Mouse (Mus musculus) T-cell, adult 66 days (primary cell): Measurements from ENCODE around the gene Olfr1317. TPM values are rescaled to one million over a fixed set of nuclear protein-coding genes. Genes with fewer than 3 reads are reported as not detected.

Experiments
- total RNA-seq, 2 experiments: library from RNA; stranded (reverse); gene quantifications; 3 replicates in 1 of 2; 4 replicates in 1 of 2; pipeline ENCODE4 v1.2.4; 2023

Gene Olfr1317
- not detected for total RNA-seq

DNA sequence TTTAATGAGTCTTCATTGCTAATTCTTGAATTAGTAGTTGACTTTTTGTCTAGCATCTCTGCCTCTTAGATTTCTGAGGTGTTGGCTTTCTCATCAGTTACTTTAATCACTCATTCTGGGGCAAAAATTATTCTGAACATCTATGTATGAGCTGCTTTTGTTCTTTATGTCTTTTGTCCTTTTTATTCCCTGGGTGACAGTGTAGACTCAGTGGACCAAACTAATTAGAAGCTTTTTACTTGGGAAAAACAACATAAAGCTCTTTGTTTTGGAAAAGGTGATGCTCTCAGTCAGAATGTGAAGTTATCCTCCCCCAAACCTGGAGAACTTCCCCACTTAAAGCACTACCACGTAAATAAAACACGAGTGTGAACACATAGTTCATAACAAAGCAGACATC lies at the start of gene Olfr1317:
Gene Olfr1317 (plus strand): TSS at position 301 of the 400 bp plus-strand sequence.

DNA sequence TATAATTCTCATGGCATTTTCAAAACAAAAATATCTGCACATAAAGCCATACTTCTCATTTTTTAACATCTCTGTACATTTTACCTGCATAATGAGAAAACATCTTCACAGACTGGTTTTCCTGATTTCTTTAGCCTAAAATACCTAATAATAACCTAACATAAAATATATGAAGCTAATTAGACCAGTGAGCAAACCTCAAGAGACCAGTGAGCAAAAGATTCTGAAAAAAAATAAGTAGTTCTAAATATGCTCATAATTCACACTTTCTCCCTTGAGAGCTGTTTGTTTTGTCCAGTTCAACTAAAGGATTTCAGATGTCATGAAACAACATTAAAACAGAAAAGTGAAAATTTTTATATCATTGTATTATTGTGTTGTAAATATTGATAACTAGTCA lies 43.4 kb upstream of the Olfr1317 start, which contains the start of gene Olfr1314:
Gene Olfr1314 (minus strand): TSS at position 101 of the 400 bp plus-strand sequence.

DNA sequence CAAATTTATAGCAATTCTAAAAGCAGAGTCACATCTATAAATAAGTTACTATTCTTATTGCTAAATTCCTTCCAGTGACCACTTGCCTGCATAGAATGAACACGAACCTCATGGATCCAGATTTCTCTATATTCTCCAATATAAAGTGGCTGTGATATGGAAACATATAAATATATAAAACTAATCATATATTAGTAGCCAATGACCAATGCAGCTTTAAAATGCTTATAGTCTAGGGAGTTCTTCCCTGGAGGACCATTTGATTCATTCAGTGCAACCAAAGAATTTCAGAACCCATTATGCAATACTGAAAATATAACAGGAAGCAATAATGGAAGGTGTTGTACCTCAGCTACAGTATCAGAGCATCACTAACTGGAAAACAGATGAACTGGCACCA lies 24.8 kb upstream of the Olfr1317 start, which contains the start of gene Olfr1315-ps1:
Gene Olfr1315-ps1 (minus strand): TSS at position 101 of the 400 bp plus-strand sequence.

DNA sequence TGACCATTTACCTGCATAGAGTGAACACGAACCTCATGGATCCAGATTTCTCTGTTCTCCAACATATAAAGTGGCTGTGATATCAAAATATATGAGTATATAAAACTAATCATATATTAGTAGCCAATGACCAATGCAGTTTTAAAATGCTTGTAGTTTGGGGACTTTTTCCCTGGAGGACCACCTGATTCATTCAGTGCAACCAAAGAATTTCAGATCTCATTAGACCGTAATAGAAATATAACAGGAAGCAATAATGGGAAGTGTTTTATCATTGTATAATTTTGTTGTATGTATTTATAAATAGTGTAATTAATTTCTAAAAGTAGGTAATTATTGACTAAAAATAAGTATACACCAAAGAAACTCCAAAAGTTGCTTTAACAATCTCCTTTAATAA lies 5.3 kb upstream of the Olfr1317 start, which contains the start of gene Olfr1316:
Gene Olfr1316 (minus strand): TSS at position 101 of the 400 bp plus-strand sequence.

DNA sequence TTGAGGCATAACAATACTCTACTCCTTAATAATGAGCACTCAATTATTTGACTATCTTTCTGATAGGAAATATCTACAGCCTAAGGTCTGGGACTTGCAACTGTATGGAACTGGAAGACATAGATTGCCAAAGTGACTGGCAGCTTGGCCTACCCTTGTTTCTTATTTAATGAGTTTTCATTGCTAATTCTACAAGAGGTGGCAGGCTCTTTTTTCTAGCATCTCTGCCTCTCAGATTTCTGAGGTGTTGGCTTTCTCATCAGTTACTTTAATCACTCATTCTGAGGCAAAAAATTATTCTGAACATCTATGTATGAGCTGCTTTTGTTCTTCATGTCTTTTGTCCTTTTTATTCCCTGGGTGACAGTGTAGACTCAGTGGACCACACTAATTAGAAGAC lies 13.8 kb downstream of the Olfr1317 start, which contains the start of gene Olfr1318:
Gene Olfr1318 (plus strand): TSS at position 301 of the 400 bp plus-strand sequence.

Other genes with a start within 250 kb of the Olfr1317 start
- gene Olfr1306, start 224.1 kb upstream of the Olfr1317 start, total RNA-seq = not detected
- gene Olfr1307, start 190.9 kb upstream of the Olfr1317 start, total RNA-seq = under 1 TPM; 0.15 to 0.17 TPM
- not detected for gene Olfr1308, start 175.4 kb upstream of the Olfr1317 start, total RNA-seq
- not detected for gene Olfr1309, start 150.0 kb upstream of the Olfr1317 start, total RNA-seq
- not detected for gene Olfr1310, start 127.6 kb upstream of the Olfr1317 start, total RNA-seq
- not detected for gene Olfr1311, start 115.9 kb upstream of the Olfr1317 start, total RNA-seq
- gene Olfr1312, start 90.1 kb upstream of the Olfr1317 start, total RNA-seq = not detected
- gene Olfr1313, start 62.5 kb upstream of the Olfr1317 start, total RNA-seq = not detected
- not detected for gene Olfr1314, start 43.5 kb upstream of the Olfr1317 start, total RNA-seq
- gene Olfr1315-ps1, start 24.9 kb upstream of the Olfr1317 start, total RNA-seq = not detected
- not detected for gene Olfr1316, start 5.4 kb upstream of the Olfr1317 start, total RNA-seq
- not detected for gene Olfr1318, start 13.9 kb downstream of the Olfr1317 start, total RNA-seq
- 10 to 100 TPM; 60.3 TPM for gene Lpcat4, start 99.1 kb downstream of the Olfr1317 start, total RNA-seq
- gene Nutm1, start 119.0 kb downstream of the Olfr1317 start, total RNA-seq = not detected
- gene Nop10, start 121.6 kb downstream of the Olfr1317 start, total RNA-seq = 10 to 100 TPM; 65.6 to 74.8 TPM
- gene Slc12a6, start 125.5 kb downstream of the Olfr1317 start, total RNA-seq = 100 to 1,000 TPM; 121 to 133 TPM
- 1 to 10 TPM in 1 of 2 experiments, not detected in 1; 1.3 TPM for gene Gm21985, start 126.0 kb downstream of the Olfr1317 start, total RNA-seq
- gene Emc4, start 227.7 kb downstream of the Olfr1317 start, total RNA-seq = 10 to 100 TPM; 34.3 to 40.4 TPM
- gene Katnbl1, start 238.9 kb downstream of the Olfr1317 start, total RNA-seq = 10 to 100 TPM; 11.9 to 15.6 TPM